Comparison of ENCODE assay signal across 11 mouse cellular contexts in the genomic region with DNA sequence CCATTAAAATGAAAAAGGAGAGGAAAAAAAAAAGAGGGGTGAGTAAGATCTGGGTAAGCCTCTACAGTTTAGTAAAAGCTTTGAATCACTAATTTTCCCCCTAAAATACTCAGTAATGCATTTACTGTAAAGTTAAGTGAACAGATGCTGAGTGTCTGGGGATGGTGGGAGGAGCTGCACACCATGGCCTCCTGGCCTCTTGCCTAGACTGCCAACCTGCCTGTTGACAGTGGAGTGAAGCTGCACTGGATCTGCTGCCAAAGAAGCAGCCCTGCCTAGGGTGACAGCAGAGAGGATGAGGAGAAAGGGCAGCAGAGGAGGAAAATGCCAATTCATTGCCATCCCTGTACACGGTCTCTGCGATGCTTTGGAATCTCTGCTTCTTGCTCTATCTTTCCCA.
A peak's percentile ranks its signal among the peaks of the same experiment; 100 is the strongest.
DNase-seq lines count a peak whose midpoint lies in the region; ATAC-seq and TF ChIP-seq lines count a peak whose summit lies in the region.
"Had no signal": no experiment of that assay in that cellular context is flagged by ENCODE, and none has a peak within 500 bp of the region (broad histone marks: within the 10 kb centered on the region; RNA-seq: fewer than 3 reads in every experiment).

No protein-coding gene starts in this region.

- no peak for TF ChIP-seq CTCF in lung, postnatal 0 days (IDR thresholded peaks at IDR 0.05)

- H3K4me3 ChIP-seq in heart, embryonic 10.5 days: no peak overlapping the region
- H3K4me3 ChIP-seq in lung, postnatal 0 days (ENCODE audit: low read depth, low read length): no peak overlapping the region
- H3K4me3 ChIP-seq: embryonic facial prominence, embryonic 15.5 days; stomach, embryonic 15.5 days had no signal

- TF ChIP-seq EP300 in lung, postnatal 0 days (IDR thresholded peaks at IDR 0.05): no peak

- peak; percentile 96 for DNase-seq in heart, adult 11 months
- no peak for DNase-seq in heart, embryonic 10.5 days (ENCODE audit: low spot score)
- peak; percentile 42 to 56 for DNase-seq in cerebellum, postnatal 14 days
- DNase-seq in layer of hippocampus, adult 18-20 months (ENCODE audit: low spot score in 2 of 2): peak; percentile 63 to 88
- DNase-seq in lung, postnatal 0 days (ENCODE audit: low spot score): no peak
- DNase-seq in urinary bladder, postnatal 4 days (ENCODE audit: low spot score in 2 of 2): no peak
- no peak for DNase-seq in retina, embryonic 14.5 days (ENCODE audit: low spot score)

- no peaks in the 10 kb centered on the region for H3K9me3 ChIP-seq in heart, embryonic 10.5 days
- no peaks in the 10 kb centered on the region for H3K9me3 ChIP-seq in lung, postnatal 0 days (ENCODE audit: low read length)
- H3K9me3 ChIP-seq: embryonic facial prominence, embryonic 15.5 days; stomach, embryonic 15.5 days had no signal

- ATAC-seq in lung, postnatal 0 days: peak; percentile 52
- ATAC-seq in erythroid progenitor cell, adult 5-6 weeks (replicated peaks; ENCODE audit: low FRiP score, poor library complexity, severe bottlenecking): no peak

- WGBS in heart, embryonic 10.5 days: 91% methylated on average over 2 of the region's 2 CpGs
- 28% methylated on average over 2 of the region's 2 CpGs for WGBS in lung, postnatal 0 days

- H3K27ac ChIP-seq in heart, embryonic 10.5 days: no peak overlapping the region
- peak overlapping the region; percentile 73 for H3K27ac ChIP-seq in lung, postnatal 0 days (ENCODE audit: low read length)
- H3K27ac ChIP-seq: embryonic facial prominence, embryonic 15.5 days; liver, embryonic 14.5 days; stomach, embryonic 15.5 days had no signal

- no peak overlapping the region for H3K9ac ChIP-seq in lung, postnatal 0 days (replicated peaks; ENCODE audit: low read depth)
- H3K9ac ChIP-seq: embryonic facial prominence, embryonic 15.5 days; liver, embryonic 14.5 days; stomach, embryonic 15.5 days had no signal

- peaks cover 54% of the 10 kb centered on the region for H3K4me1 ChIP-seq in heart, embryonic 10.5 days
- H3K4me1 ChIP-seq in lung, postnatal 0 days (ENCODE audit: insufficient read depth, low read depth, low read length): peaks cover 36% of the 10 kb centered on the region

- peaks cover 28% of the 10 kb centered on the region for H3K36me3 ChIP-seq in heart, embryonic 10.5 days
- H3K36me3 ChIP-seq in lung, postnatal 0 days (ENCODE audit: insufficient read depth, low read length): no peaks in the 10 kb centered on the region
- H3K36me3 ChIP-seq: stomach, embryonic 15.5 days had no signal

- H3K27me3 ChIP-seq in heart, embryonic 10.5 days (ENCODE audit: insufficient read depth, poor library complexity, severe bottlenecking): no peaks in the 10 kb centered on the region
- no peaks in the 10 kb centered on the region for H3K27me3 ChIP-seq in lung, postnatal 0 days (replicated peaks; ENCODE audit: insufficient read depth, low read length)
- H3K27me3 ChIP-seq: embryonic facial prominence, embryonic 15.5 days; stomach, embryonic 15.5 days had no signal

- no peak overlapping the region for H3K4me2 ChIP-seq in lung, postnatal 0 days (replicated peaks; ENCODE audit: low read depth, low read length)
- H3K4me2 ChIP-seq: embryonic facial prominence, embryonic 15.5 days; stomach, embryonic 15.5 days had no signal

Comparison
In these comparisons a context has a peak if more than half of its experiments do, and no peak if none do; other contexts are left out.
1. DNase-seq: peak in heart, adult 11 months (single experiment), cerebellum, postnatal 14 days (2 of 2) and layer of hippocampus, adult 18-20 months (2 of 2); none in heart, embryonic 10.5 days (single experiment), lung, postnatal 0 days (single experiment), urinary bladder, postnatal 4 days (0 of 2) and retina, embryonic 14.5 days (single experiment).